Mouse (Mus musculus): ENCODE measurements around the gene Tmem138. TPM values are rescaled to one million over a fixed set of nuclear protein-coding genes. Genes with fewer than 3 reads are reported as not detected.
"Not testable (repeated sequence)": the region's sequence is repeated elsewhere in the genome, so short reads cannot be mapped to it uniquely, and the experiment has no call there.

The Tmem138 gene
- total RNA-seq, 2 experiments from 2014 or later, result 12.6 to 13.9 TPM

DNA sequence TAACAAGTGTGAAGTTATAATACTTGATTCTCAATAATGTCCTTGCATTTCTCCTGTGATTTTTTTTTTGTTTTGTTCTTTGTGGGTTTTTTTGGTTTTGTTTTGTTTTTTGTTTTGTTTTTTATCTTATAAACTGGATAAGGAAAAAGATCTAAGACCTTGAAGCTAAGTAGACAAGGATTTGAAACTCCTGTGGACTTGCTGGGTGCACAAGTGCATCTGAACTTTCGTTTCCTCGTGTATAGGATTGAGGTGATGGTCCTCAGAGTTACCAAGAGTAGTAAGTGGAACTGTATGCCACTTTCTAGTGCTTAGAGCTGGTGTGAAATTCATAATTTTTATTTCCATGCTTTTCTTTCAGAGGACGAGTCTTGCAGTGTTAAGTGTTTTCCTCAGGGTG lies 2.9 kb upstream of the Tmem138 start:
- DNase-seq (ENCODE audit: extremely low spot score in 1 of 2, low spot score in 1 of 2), result no peak

DNA sequence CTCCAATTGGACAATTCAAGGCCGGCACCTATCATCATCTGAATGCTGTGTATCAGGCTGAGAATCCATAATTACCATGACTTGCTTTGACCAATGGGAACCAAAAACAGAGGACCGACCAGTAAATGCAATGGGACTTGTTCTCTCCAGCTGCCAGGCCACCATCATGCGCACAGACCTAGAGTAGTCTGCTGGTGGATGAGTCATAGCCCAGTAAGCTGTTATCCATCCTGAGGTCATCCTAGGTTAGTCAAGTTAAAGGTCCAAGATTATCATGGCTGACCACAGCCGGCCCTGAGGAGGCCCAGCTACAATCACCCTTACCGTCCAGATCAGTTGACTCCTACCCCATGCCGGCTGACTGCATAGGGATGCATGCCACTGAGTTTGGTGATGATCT lies 7.5 kb downstream of the Tmem138 start:
- DNase-seq (ENCODE audit: extremely low spot score in 1 of 2, low spot score in 1 of 2), result no peak

- no peak for DNase-seq (ENCODE audit: extremely low spot score in 1 of 2, low spot score in 1 of 2)
These were observed 11.9 kb downstream of the Tmem138 start for GRCm38 (mm10) chr19:10565217-10565616.

GRCm38 (mm10) chr19:10564278-10564677 lies 12.9 kb downstream of the Tmem138 start:
- DNase-seq (ENCODE audit: extremely low spot score in 1 of 2, low spot score in 1 of 2), result no peak

GRCm38 (mm10) chr19:10562351-10562750 lies 14.8 kb downstream of the Tmem138 start:
- DNase-seq (ENCODE audit: extremely low spot score in 1 of 2, low spot score in 1 of 2), result no peak

- DNase-seq (ENCODE audit: extremely low spot score in 1 of 2, low spot score in 1 of 2), result no peak
These were observed 15.4 kb downstream of the Tmem138 start for GRCm38 (mm10) chr19:10561558-10562314.

DNA sequence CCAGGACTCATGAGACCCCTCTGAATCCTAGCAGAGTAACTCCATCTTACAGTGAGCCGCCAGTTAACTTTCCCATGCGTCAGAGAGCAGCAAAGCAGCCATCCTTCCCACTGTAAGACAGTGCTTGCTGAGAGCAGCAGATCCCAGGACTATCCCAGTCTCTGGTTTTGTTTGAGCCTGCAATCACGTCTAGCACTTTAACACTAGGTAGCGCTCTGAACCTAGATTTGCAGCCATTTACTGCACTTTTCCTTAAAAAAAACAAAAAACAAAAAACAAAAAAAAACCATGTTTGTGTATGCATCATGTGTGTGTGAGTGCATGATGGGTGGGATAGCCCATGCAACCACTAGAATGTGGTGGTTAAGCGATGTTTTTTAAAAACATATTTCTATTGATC lies 17.1 kb downstream of the Tmem138 start:
- DNase-seq (ENCODE audit: extremely low spot score in 1 of 2, low spot score in 1 of 2), result no peak

GRCm38 (mm10) chr19:10557837-10558375 lies 19.3 kb downstream of the Tmem138 start:
- not testable (repeated sequence) for DNase-seq (ENCODE audit: extremely low spot score in 1 of 2, low spot score in 1 of 2)

- no peak for DNase-seq (ENCODE audit: extremely low spot score in 1 of 2, low spot score in 1 of 2)
These were observed 19.7 kb downstream of the Tmem138 start for GRCm38 (mm10) chr19:10557430-10557829.

DNA sequence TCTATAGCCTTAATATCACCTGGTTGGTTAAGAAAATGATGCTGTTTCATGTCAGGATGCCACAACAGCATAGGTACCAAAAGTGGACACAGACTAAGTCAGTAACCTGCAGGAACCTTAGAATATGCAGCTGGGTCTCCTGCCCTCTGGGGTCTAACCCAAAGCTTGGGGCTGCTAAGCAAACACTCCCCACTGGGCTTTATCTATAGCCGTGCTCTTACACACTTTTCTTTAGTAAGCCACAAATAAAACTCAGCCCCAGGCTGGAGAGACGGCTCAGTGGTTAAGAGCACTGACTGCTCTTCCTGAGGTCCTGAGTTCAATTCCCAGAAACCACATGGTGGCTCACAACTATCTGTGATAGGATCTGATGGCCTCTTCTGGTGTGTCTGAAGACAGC lies 20.2 kb downstream of the Tmem138 start:
- DNase-seq (ENCODE audit: extremely low spot score in 1 of 2, low spot score in 1 of 2), result no peak

GRCm38 (mm10) chr19:10555624-10556510 lies 21.3 kb downstream of the Tmem138 start, which contains the start of gene Tmem216:
Tmem216 (minus strand) TSS chr19:10556238.
- DNase-seq (ENCODE audit: extremely low spot score in 1 of 2, low spot score in 1 of 2), result peak; percentile 72 to 78

DNA sequence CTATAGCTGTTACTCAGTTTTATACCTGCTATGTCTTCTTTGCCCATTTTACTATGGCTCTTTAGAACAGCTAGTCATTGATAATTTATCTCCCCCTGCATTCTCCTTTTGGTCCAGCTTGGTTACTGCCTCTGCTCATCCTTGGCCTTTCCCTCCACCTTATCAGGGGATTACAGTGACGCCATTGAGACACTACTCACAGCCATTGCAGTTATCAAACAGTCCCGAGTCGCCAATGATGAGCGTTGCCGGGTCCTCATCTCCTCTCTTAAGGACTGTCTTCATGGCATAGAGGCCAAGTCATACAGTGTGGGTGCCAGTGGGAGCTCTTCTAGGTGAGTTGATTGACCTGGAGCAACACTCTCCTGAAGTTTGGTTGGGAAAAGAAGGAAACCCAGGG lies 37.7 kb downstream of the Tmem138 start:
- DNase-seq (ENCODE audit: extremely low spot score in 1 of 2, low spot score in 1 of 2), result no peak

DNA sequence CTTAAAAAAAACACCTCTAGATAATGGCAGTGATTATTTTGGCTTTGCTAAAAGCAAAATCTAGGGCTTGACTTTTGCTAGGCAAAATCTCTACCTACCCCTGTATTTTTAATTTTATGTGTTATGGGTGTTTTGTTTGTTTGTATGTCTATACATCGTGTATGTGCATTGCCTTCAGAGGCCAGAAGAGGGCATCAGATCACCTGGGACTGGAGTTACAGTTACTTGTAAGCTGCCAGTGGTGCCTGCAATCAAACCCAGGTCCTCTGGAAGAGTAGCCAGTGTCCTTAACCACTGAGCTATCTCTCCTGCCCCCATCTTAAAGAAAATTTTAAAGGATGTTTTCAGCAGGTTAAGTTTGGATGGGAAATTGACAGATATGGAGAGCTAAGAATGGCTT lies 47.1 kb downstream of the Tmem138 start:
- no peak for DNase-seq (ENCODE audit: extremely low spot score in 1 of 2, low spot score in 1 of 2)

DNA sequence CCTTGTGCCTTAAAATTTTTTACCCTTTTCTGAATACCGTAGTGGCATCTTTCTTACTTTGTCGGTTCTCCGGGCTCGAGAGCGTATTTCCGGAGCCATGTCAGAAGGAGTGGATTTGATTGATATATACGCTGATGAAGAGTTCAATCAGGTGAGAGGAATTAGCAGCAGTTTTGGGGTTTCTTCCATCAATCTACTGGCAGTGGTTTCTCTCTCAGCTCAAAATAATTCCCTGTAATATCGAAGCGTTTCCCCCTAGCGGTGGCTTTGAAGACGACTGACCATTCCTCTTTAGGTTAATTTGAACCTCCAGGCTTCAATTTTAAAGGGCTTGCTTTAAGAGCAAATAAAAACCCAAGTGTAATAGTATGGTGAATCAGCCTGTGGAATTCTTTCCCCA lies 51.3 kb downstream of the Tmem138 start, which contains the start of gene Sdhaf2:
Gene Sdhaf2 (minus strand): TSS at position 233 of the 400 bp plus-strand sequence.
- peak in 1 of 2 experiments; percentile 25 for DNase-seq (ENCODE audit: extremely low spot score in 1 of 2, low spot score in 1 of 2)

DNA sequence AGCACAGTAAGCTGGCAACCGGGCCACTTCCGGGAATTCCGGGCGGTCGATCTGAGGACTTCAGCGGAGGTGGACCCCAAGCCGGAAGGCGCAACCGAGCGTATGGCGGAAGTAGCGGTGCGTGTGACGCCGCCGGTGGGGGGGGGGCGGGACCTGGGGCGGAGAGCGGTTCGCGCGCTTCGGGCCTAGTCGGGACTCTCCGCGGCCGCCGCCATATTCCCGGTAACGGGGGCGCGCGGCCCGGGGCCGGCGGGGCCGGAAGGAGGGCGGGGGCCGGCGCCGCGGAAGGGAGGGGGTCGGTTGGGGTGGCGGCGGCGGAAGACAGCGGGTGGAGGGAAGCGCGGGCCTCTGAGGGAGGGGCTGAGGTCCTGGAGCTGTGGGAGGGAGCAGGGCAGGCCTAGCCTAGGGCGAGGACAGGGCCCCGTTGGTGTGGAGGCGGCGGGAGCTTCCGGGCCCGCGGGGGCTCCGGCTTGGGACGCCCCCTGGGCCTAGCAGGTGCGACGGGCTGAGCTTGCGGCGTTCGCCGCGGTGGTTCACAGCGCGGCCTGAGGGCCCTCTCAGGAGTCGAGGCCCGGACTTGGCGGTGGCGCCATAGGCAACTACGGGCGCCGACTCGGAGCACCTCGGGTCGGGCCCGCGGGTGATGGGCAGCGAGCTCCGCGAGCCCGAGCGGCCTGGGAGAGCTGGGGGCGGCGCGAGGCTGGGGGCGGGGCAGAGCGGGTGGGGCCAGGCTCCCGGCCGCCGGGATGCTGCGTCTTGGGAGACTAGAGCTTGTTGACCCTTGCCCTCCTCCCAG lies 51.9 kb downstream of the Tmem138 start, which contains the start of gene Cpsf7:
Gene Cpsf7 (plus strand): TSS at position 161 of the 796 bp plus-strand sequence.
- peak; percentile 72 to 79 for DNase-seq (ENCODE audit: extremely low spot score in 1 of 2, low spot score in 1 of 2)

GRCm38 (mm10) chr19:10524784-10525105 lies 52.4 kb downstream of the Tmem138 start:
- DNase-seq (ENCODE audit: extremely low spot score in 1 of 2, low spot score in 1 of 2), result no peak

DNA sequence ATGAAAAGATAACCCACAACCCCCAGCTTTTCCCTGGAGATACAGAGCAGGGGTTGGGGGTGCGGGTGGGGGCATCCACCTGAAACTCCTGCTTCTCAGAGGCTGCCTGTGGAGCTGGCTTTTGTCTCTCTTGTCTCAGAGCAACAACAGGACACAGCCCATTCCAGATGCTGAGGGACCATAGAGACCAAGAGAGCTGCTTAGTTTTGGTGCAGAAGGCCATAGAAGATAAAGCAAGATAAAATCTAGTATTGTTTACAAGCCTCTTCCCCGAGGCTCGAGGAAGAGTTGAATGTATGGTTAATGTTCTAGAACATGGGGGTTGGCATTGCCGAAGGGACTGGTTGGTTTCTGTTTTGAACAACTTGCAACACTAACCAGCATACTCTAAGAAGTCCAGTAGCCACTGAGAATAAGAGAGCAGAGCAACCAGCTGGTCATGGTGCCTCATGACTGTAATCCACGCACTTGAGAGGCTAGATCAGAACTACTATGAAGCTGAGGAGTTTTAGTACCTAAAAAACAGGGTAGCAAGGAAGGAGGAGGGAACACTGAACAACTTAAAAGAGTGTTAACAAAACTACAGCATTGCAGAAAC lies 53.6 kb downstream of the Tmem138 start:
- DNase-seq (ENCODE audit: extremely low spot score in 1 of 2, low spot score in 1 of 2), result no peak

GRCm38 (mm10) chr19:10521926-10522325 lies 55.2 kb downstream of the Tmem138 start:
- no peak for DNase-seq (ENCODE audit: extremely low spot score in 1 of 2, low spot score in 1 of 2)

Data from layer of hippocampus, postnatal 25 days (tissue).